Mouse (Mus musculus): ENCODE measurements at regions not wholly inside any gene's neighbourhood (a gene's known extent, or its start where the extent isn't known, plus 50 kb on each side); places are given as distances from the start of the nearest gene placed in this dataset.

DNA sequence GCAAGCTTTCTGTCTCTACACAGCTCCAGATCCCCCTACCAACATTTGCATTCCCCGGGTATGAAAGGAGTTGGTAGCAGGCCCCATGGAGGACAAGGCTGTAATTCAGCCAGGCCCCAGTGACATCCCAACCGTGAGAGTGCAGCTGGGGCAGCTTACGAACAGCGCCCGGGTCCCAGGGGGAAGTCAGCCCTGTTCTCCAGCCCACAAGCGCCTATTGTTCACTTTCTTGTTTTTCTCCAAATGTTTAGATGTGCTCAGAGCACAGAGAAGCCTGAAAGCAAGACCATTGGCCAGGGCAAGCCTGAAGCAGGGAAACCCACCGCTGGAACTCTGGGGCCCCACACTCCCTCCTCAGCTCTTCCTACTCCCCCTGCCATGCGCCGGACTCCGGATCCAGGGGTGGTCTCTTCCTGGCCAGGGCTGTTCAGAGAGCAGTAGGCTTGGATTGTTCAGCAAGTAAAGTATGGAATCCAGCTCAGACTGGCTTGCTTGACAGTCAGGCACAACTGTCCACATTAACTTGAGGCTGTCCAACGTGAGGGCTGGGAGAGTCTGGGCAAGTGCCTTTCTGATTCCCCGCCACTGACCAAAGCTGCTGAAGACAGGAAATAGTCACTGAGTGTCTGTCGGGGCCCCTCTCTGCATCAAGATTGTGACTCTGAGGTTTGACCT is 142.4 kb downstream of the Zfp36l1 start:
- ATAC-seq (ENCODE audit: low read depth), result peak; percentile 69
- H3K9me3 ChIP-seq, result no peaks in the 10 kb centered on the region
- H3K9ac ChIP-seq, result peak overlapping the region; percentile 50; the same call in 1 of the 2 replicates
- peak overlapping the region; percentile 90 for H3K27ac ChIP-seq (replicated peaks)
- 21% methylated on average over 13 of the region's 13 CpGs for WGBS
- no peaks in the 10 kb centered on the region for H3K36me3 ChIP-seq
- H3K27me3 ChIP-seq, result no peaks in the 10 kb centered on the region
- H3K4me1 ChIP-seq (replicated peaks), result peaks cover 68% of the 10 kb centered on the region
- 0 out of 2 replicates have a peak overlapping the region, but pooled peaks have one; percentile 11 for H3K4me2 ChIP-seq
- H3K4me3 ChIP-seq, result no peak overlapping the region

DNA sequence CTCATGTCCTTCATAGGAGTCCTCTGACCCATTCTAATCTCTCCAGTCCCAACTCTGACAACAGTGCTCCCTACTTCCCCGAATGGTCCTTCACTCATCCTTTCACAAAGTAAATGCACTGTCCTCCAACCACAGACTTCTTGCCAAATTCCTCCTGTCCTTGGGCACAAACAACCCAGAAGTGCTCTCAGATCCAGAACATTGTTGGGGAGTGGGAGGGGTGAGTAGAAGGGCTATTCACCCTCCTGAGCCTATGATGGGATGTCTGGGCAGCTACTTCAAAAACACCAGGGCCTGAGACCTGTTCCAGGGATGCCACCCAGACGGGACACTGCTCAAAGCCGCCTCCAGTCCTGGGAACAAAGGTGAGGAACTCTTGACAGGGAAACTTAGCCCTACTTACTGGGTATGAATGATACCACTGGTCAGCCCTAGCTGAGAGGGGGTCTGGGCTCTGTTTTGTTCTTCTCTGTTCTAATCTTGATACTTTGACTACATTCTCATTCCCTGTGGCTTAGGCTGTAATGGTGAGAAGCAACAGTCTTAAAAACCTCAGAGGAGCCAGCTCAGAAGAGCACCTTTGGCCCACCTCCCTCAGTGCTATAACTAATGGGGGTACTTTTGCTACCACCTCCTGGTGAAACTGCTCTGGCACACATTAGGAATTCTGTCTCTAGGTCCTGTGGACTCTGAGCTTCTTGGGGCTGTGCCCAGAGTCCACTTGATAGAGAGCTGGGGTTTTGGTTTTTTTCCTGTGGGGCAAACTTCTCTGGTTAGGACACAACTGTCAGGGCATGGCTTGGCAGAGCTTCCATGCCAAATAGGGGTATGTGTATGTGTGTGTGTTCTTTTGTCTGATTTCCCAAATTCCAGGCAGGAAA is 143.2 kb downstream of the Zfp36l1 start:
- no peak overlapping the region for H3K4me2 ChIP-seq
- H3K9me3 ChIP-seq, result no peaks in the 10 kb centered on the region
- H3K4me3 ChIP-seq, result no peak overlapping the region
- no peaks in the 10 kb centered on the region for H3K27me3 ChIP-seq
- peaks cover 68% of the 10 kb centered on the region for H3K4me1 ChIP-seq (replicated peaks)
- H3K9ac ChIP-seq, result no peak overlapping the region
- H3K27ac ChIP-seq (replicated peaks), result peak overlapping the region; percentile 90
- H3K36me3 ChIP-seq, result no peaks in the 10 kb centered on the region
- 83% methylated on average over 3 of the region's 3 CpGs for WGBS
- ATAC-seq (ENCODE audit: low read depth), result peak; percentile 48

DNA sequence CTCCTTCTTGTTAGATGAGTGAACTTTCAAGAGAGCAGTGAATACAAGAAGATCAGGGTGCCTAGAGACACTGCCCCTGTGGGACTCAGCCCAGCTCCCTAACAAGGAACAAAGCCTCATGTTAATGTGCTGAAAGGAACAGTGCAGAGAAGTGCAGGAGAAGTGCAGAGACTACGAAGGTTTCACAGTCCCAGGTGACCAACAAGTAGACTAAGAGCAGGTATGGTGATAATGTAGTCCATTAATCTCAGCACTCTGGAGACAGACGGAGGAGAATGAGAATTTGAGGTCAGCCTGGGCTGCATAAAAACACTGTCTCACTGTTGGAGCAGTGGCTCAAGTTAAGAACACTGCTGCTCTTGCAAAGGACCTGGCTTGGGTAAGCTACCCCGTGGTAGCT is 144.1 kb downstream of the Zfp36l1 start:
- Histone ChIP-seq H3K36me3 (no peaks in the 10 kb centered on the region), H3K4me3 (no peak overlapping the region), H3K27me3 (no peaks in the 10 kb centered on the region), H3K9ac (no peak overlapping the region), H3K27ac (replicated peaks) (no peak overlapping the region), H3K4me2 (no peak overlapping the region), H3K9me3 (no peaks in the 10 kb centered on the region), H3K4me1 (replicated peaks) (peaks cover 63% of the 10 kb centered on the region)
- WGBS, result 58% methylated on average over 3 of the region's 3 CpGs
- ATAC-seq (ENCODE audit: low read depth), result no peak

DNA sequence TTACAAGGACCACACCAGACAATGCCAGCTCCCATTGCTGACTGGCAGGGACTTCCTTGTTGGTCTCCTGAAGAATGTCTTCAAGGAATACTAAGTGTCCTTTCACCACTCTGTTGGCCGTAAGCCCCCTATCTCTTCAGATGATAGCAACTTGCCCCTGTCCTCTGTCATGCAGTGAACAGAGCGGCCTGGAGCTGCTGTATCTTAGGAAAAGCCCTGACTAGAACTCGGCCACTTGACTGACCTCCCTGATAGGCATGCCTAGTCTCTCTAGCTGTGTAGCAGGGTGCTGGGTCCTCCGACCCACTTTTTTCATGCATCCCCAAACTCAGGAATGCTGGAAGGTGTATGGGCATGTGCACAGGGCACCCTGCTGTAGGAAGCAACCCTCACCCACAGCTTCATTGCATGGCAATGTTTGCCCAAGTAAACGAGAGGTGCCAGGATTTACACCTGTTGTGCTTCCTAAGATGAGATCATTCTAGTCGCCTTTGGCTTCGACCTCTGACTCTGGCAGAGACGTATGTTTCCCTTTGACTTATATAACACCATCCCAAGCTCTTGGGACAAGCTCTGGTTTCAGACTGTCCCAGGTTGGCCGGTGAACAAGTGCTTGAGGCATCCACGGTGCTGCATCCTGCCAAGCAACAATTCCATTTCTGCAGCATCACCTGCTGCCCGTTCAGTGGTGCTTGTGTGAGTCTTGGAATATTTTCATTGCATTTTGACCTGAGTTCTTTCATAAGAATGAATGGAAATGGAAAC is 145.1 kb downstream of the Zfp36l1 start:
- H3K27me3 ChIP-seq, result no peaks in the 10 kb centered on the region; the same call in 1 of the 2 replicates
- no peak overlapping the region for H3K27ac ChIP-seq (replicated peaks)
- 88% methylated on average over 11 of the region's 11 CpGs for WGBS
- no peak for ATAC-seq (ENCODE audit: low read depth)
- H3K4me2 ChIP-seq, result no peak overlapping the region
- H3K4me3 ChIP-seq, result no peak overlapping the region
- no peaks in the 10 kb centered on the region for H3K36me3 ChIP-seq
- no peaks in the 10 kb centered on the region for H3K9me3 ChIP-seq
- no peak overlapping the region for H3K9ac ChIP-seq
- H3K4me1 ChIP-seq (replicated peaks), result peaks cover 63% of the 10 kb centered on the region

DNA sequence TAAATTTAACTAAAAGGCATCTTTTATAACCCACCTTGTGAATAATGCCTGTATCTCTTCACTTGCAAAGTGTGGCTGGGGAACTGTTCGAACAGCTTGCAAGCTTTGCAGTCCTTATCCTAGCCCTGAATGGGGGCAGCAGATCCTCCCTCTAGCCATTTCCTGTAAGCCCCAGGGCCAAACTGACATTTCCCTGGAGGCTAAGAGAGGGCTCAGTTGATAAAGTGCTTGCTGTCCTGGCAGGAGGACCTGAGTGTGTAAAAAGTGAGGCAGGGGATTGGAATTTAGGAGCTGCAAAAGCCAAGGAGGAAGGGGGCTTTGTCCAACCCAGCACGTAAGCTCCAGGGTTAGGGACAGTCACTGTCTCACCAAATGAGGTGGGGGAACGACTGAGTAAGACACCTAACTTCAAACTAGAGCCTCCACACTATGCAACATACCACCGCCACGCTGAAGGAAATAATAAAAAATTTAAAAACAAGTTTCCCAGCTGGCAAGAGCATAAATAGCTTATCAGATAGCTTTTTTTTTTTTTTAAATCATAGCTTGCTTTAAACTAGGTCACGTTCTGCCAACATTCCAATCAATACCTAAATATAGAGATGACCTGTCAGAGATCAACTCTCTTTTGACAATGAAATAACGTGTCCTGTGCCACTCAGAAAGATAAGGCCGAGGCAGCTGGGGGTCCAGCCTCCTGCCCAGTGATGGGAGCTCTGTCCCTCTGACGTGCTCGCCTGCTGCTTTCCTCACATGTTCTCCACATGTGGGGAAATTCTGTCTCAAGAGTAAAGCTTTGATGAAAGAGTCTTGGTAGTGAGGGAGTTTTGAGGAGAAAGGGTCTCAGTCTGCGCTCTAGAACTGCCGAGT is 146.0 kb downstream of the Zfp36l1 start:
- ATAC-seq (ENCODE audit: low read depth), result no peak
- peaks cover 63% of the 10 kb centered on the region for H3K4me1 ChIP-seq (replicated peaks)
- H3K9ac ChIP-seq, result no peak overlapping the region
- H3K27ac ChIP-seq (replicated peaks), result 0 out of 2 replicates have a peak overlapping the region, but pooled peaks have one; percentile 6
- 72% methylated on average over 12 of the region's 12 CpGs for WGBS
- H3K9me3 ChIP-seq, result no peaks in the 10 kb centered on the region
- H3K4me2 ChIP-seq, result no peak overlapping the region
- H3K27me3 ChIP-seq, result no peaks in the 10 kb centered on the region; the same call in 1 of the 2 replicates
- no peaks in the 10 kb centered on the region for H3K36me3 ChIP-seq
- H3K4me3 ChIP-seq, result no peak overlapping the region

DNA sequence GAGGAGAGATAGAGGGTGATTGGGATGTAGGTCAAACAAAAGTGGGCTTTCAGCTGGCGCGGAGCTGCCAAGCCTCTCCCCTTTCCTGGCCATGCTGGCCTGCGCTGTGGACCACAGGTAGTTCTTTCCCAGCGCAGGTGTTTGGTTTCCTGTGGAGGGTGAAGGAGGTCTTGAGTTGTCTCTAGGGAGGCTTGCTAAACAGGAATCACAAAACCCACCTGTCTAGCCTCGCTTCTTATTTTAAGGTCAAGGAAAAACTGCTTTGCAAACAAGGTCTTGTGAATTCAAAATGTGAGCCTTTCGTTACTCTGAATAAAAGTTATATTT is 146.6 kb downstream of the Zfp36l1 start:
- Histone ChIP-seq H3K9ac (peak overlapping the region; percentile 82), H3K9me3 (no peaks in the 10 kb centered on the region), H3K27me3 (no peaks in the 10 kb centered on the region; the same call in 1 of the 2 replicates), H3K4me1 (replicated peaks) (peaks cover 57% of the 10 kb centered on the region), H3K27ac (replicated peaks) (peak overlapping the region; percentile 79), H3K4me3 (peak overlapping the region; percentile 46), H3K4me2 (peak overlapping the region; percentile 69), H3K36me3 (no peaks in the 10 kb centered on the region)
- WGBS, result 60% methylated on average over 6 of the region's 6 CpGs
- ATAC-seq (ENCODE audit: low read depth), result no peak

DNA sequence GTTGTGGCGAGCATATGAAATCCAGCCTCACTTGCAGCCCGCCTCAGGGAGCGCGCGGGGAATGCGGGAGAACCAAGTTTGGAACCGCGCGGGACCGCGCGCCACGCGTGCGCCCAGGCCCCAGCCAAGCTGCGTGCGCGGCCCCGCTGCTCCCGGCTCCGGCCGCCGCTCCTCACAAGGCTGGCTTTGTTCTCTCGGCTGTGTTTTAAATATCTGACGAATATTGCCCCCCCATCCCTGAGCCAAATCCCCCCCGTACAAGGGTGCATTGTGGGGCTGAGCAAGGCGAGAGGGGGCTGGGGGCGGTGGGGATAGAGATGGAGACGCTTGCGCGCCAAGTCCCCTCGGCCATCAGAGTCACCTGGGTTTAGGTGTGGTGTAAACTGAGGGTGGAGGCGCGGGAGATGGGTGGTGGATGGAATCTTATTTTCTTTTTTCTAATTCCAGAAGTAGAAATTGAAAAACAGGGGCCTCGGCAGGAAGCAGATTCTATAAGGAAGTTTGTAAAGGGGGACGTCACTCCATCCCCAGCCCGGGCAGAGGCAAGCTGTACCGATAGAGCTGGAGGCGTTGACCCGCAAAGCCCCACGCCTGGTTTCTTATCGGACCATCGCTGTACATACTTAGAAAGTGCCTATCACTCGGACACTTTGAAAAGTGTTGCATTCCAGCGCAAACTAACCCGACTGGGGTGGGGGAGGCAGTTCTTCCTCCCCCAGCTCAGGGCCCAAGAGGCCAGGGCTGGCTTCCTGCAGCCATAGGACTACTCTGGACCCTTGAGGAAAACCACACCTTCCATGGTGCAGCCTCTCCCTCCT is 147.1 kb downstream of the Zfp36l1 start:
- peak; percentile 74 for ATAC-seq (ENCODE audit: low read depth)
- Histone ChIP-seq H3K4me2 (peak overlapping the region; percentile 69), H3K36me3 (no peaks in the 10 kb centered on the region), H3K27me3 (no peaks in the 10 kb centered on the region; the same call in 1 of the 2 replicates), H3K9me3 (no peaks in the 10 kb centered on the region), H3K9ac (peak overlapping the region; percentile 82), H3K27ac (replicated peaks) (peak overlapping the region; percentile 79), H3K4me3 (peak overlapping the region; percentile 46), H3K4me1 (replicated peaks) (peaks cover 51% of the 10 kb centered on the region)
- WGBS, result 5% methylated on average over 46 of the region's 46 CpGs

DNA sequence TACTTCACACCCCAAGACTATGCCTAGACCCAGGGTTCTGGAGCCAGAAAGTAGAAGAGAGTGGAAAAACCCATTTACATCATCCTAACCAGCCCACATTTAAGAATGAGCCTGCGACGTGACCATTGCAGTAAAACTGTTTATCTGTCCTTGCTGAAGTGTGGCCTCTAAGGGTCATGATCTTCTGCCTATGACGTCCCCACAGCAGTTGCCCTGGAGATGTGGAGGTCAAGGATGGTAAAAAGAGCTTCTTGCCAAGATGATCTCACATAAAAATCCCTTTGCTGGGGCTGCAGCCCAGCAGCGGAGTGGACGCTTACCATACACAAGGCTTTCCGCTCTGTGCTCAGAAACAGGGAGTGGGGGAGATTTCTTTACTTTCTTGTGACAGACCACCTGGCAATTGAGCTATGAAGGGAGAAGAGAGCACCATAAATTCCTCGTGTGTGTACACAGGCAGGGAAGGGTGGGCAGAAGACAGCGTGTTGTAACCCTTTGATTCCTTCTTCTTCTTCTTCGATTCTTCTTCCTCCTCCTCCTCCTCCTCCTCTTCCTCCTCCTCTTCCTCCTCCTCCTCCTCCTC is 149.3 kb downstream of the Zfp36l1 start:
- H3K36me3 ChIP-seq, result no peaks in the 10 kb centered on the region
- no peak overlapping the region for H3K4me2 ChIP-seq
- no peaks in the 10 kb centered on the region for H3K9me3 ChIP-seq
- no peak overlapping the region for H3K9ac ChIP-seq
- no peak for ATAC-seq (ENCODE audit: low read depth)
- H3K4me3 ChIP-seq, result no peak overlapping the region
- H3K27ac ChIP-seq (replicated peaks), result no peak overlapping the region
- H3K27me3 ChIP-seq, result no peaks in the 10 kb centered on the region; the same call in 1 of the 2 replicates
- WGBS, result 68% methylated on average over 9 of the region's 9 CpGs
- peaks cover 30% of the 10 kb centered on the region for H3K4me1 ChIP-seq (replicated peaks)

DNA sequence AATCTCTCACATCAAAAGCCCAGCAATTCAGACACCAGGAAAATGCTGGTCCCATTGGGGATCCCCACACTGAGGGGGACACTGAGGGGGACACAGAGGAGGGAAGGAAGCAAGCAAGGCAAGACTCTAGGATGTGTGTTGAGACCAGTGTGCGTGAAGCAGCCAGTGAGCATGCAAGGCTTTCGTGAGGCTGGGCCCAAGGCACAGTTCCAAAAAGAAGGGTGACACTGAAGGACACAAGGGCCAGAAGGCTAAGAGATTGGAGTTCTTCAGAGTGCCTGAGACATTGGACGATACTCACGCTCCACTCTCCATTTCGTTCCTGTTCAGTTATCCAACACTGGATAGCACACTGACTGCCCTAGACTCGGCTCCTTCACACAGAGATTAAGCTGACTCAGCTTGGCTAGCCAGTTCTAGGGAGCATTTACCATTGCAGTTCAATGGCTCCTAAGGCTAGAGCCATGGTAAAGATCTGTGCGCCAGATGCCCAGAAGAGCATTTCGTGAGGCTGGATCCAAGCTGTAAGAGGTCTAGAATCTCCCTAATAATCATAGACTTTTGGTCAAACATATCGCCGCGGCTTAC is 150.1 kb downstream of the Zfp36l1 start:
- no peaks in the 10 kb centered on the region; the same call in 1 of the 2 replicates for H3K27me3 ChIP-seq
- no peak overlapping the region for H3K4me3 ChIP-seq
- no peaks in the 10 kb centered on the region for H3K9me3 ChIP-seq
- H3K36me3 ChIP-seq, result no peaks in the 10 kb centered on the region
- 95% methylated on average over 11 of the region's 11 CpGs for WGBS
- peaks cover 28% of the 10 kb centered on the region for H3K4me1 ChIP-seq (replicated peaks)
- H3K27ac ChIP-seq (replicated peaks), result no peak overlapping the region
- H3K4me2 ChIP-seq, result no peak overlapping the region
- H3K9ac ChIP-seq, result no peak overlapping the region
- no peak for ATAC-seq (ENCODE audit: low read depth)

DNA sequence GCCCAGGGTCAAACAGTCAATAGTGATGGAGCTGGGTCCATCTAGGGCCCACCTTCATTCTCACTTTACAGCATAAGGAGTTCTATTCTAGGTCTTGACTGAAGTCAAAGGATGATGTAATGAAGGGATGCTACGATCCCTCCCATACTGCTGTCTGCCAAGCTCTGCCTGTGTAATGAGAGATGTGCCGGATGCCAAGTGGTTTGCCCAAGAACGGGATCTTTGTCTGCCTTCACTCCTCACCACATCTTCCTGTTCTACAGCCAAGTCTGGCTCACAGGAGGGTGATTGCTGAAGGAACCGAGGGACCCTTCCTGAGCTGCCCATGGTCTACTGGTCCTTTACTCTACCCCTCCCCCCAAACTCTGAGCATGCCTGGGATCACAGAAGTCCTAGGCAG is 150.9 kb downstream of the Zfp36l1 start:
- Histone ChIP-seq H3K27me3 (no peaks in the 10 kb centered on the region; the same call in 1 of the 2 replicates), H3K4me1 (replicated peaks) (peaks cover 22% of the 10 kb centered on the region), H3K9ac (no peak overlapping the region), H3K4me3 (no peak overlapping the region), H3K4me2 (no peak overlapping the region), H3K36me3 (no peaks in the 10 kb centered on the region), H3K27ac (replicated peaks) (no peak overlapping the region), H3K9me3 (no peaks in the 10 kb centered on the region)
- 94% methylated on average over 4 of the region's 4 CpGs for WGBS
- no peak for ATAC-seq (ENCODE audit: low read depth)

Measured in neural tube, embryonic 13.5 days (tissue).